Mouse (Mus musculus): ENCODE measurements around the gene Arf6. TPM values are rescaled to one million over a fixed set of nuclear protein-coding genes. Genes with fewer than 3 reads are reported as not detected.

Gene Arf6
- polyA plus RNA-seq, 1 experiment from 2014 or later = 50.6 TPM

DNA sequence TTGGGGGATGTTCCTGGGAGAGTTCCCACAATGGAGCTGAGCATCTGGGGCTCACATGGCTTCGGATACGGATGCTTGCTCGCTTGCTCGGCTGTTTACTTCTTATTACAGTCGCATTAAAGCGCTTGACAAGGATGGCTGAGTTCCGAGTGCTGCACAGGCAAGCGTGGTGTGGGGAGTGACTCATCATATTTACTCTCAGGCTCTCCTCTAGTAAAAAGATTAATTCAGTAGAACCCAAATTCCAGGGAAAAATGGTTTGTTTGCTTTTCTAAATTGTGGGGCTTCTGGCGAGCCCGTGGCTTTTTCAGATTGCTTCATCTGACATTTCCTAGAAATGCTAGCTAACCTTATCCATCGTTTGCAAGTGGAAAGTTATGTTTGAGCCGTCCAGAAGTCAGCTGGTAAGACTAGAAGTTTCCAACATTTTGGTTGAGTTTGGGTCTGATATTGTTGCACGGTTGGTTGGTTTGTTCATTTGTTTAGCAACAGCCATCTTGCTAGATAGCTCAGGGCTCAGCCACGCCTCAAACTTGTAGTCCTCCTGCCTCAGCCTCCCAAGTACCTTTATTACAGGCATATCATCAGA lies 47.2 kb downstream of the Arf6 start:
- no peaks in the 10 kb centered on the region for H3K9me3 ChIP-seq
- H3K36me3 ChIP-seq = no peaks in the 10 kb centered on the region
- peaks cover 3% of the 10 kb centered on the region; the same call in 1 of the 2 replicates for H3K4me1 ChIP-seq
- H3K9ac ChIP-seq = no peak overlapping the region
- H3K4me3 ChIP-seq = no peak overlapping the region
- no peak for ATAC-seq (ENCODE audit: borderline replicate concordance, extremely low read depth, low FRiP score, low TSS enrichment)
- H3K27ac ChIP-seq = no peak overlapping the region
- 60% methylated on average over 14 of the region's 14 CpGs for WGBS
- no peaks in the 10 kb centered on the region for H3K27me3 ChIP-seq
- no peak overlapping the region for H3K4me2 ChIP-seq

DNA sequence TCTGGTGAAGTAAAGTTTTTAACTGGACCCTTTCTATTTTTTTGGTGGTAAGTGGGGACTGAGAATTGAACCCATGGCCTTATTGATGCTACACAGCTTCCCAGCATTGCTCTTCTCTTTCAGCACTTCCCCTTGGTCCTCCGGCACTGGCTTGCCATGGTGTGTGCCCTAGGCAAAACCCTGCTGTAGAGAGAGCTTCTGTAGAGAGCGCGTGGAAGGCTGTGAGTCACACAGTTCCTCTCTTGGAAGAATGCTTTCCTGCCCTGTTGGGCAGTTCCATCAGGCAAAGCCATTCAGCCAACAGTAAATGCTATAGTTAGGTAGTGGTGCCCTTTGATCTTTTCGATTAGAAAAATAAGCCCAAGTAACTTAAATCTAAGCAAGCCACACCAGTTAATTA lies 47.7 kb downstream of the Arf6 start:
- no peak for ATAC-seq (ENCODE audit: borderline replicate concordance, extremely low read depth, low FRiP score, low TSS enrichment)
- Histone ChIP-seq H3K9ac (no peak overlapping the region), H3K9me3 (no peaks in the 10 kb centered on the region), H3K4me3 (no peak overlapping the region), H3K4me1 (peaks cover 6% of the 10 kb centered on the region), H3K27me3 (no peaks in the 10 kb centered on the region), H3K27ac (no peak overlapping the region), H3K4me2 (no peak overlapping the region), H3K36me3 (no peaks in the 10 kb centered on the region)
- 82% methylated on average over 4 of the region's 4 CpGs for WGBS

DNA sequence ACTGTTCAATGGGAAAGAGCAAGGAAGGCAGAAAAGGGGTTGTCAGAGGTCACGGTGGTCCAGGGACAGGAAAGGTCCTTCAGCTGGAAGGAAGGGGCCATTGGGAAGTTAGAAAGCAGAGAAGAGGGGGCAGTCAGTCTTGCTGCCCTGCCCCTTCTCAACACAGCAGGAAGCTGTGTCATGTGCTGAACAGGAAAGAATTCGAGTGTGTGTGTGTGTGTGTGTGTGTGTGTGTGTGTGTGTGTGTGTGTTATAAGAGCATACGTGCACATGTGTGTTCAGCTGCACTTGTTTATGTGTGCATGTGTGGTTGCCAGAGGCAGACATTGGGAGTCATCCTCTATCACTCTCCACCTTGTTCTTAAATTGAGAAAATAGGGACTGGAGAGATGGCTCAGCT lies 48.8 kb downstream of the Arf6 start:
- Histone ChIP-seq H3K27me3 (no peaks in the 10 kb centered on the region), H3K27ac (no peak overlapping the region), H3K4me1 (peaks cover 18% of the 10 kb centered on the region), H3K9me3 (no peaks in the 10 kb centered on the region), H3K9ac (no peak overlapping the region), H3K4me2 (no peak overlapping the region), H3K4me3 (no peak overlapping the region), H3K36me3 (no peaks in the 10 kb centered on the region)
- WGBS = 51% methylated on average over 3 of the region's 3 CpGs
- no peak for ATAC-seq (ENCODE audit: borderline replicate concordance, extremely low read depth, low FRiP score, low TSS enrichment)

DNA sequence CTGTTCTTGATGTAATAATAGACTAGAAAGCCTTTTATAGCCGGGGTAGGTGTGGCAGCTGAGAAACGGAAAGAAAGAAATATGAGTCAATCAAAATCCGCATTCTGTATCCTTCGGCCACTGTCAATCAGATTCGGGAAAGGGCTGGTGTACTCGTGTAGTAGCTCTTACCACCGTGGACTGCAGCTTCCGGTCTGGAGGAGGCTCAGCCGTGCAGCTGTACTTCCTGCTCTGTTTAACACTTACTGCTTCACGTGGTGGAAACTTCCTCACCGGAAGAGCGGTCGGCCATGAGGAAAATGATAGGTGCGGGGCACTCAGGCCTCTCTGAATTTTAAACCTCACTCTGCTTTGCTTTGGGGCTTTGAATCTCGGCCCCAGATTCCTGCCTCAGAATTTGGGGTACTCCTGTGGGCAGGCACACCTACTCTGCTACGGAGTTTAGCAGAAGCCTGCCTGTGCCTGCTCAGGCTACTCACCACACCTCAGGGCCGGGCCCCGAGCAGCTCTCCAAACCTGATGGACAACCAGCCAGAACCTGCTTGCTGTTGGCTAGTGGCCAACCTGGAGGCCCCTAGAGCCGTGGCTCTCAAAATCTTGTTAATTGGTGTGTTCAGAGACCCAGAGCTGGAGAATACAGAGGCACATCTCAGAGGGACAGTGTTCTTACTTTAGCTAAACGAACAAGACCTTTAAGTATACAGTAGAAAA lies 51.0 kb downstream of the Arf6 start:
- ATAC-seq (ENCODE audit: borderline replicate concordance, extremely low read depth, low FRiP score, low TSS enrichment) = peak; percentile 68
- Histone ChIP-seq H3K27ac (peak overlapping the region; percentile 13), H3K9ac (no peak overlapping the region), H3K4me2 (no peak overlapping the region; the same call in 1 of the 2 replicates), H3K9me3 (no peaks in the 10 kb centered on the region), H3K36me3 (no peaks in the 10 kb centered on the region), H3K4me3 (no peak overlapping the region), H3K4me1 (peaks cover 19% of the 10 kb centered on the region), H3K27me3 (no peaks in the 10 kb centered on the region)
- WGBS = 69% methylated on average over 20 of the region's 20 CpGs

Small RNA genes within 50 kb of the gene (microRNA-seq; reads per million reads assigned to microRNA genes)
- gene Gm47299 = not detected
- not detected for gene Gm47305

Other genes starting within 250 kb of the Arf6 start
- gene Rps29, start 213.0 kb upstream of the Arf6 start, polyA plus RNA-seq (2015; fragmentation: Nextera tagmentation; extraction: Ambion mirVana) = 1,555 and 1,613 TPM in 2 replicates
- gene Lrr1, start 203.3 kb upstream of the Arf6 start, polyA plus RNA-seq (2015; fragmentation: Nextera tagmentation; extraction: Ambion mirVana) = 27.9 and 29.1 TPM in 2 replicates
- gene Rpl36al, start 188.1 kb upstream of the Arf6 start, polyA plus RNA-seq (2015; fragmentation: Nextera tagmentation; extraction: Ambion mirVana) = 509 and 512 TPM in 2 replicates
- 56.7 and 58.2 TPM in 2 replicates for gene Mgat2, start 188.0 kb upstream of the Arf6 start, polyA plus RNA-seq (2015; fragmentation: Nextera tagmentation; extraction: Ambion mirVana)
- 35.0 and 35.5 TPM in 2 replicates for gene Gm49383, start 175.0 kb upstream of the Arf6 start, polyA plus RNA-seq (2015; fragmentation: Nextera tagmentation; extraction: Ambion mirVana)
- gene Dnaaf2, start 173.7 kb upstream of the Arf6 start, polyA plus RNA-seq (2015; fragmentation: Nextera tagmentation; extraction: Ambion mirVana) = 10.3 and 10.5 TPM in 2 replicates
- 30.5 and 34.4 TPM in 2 replicates for gene Gm49384, start 167.9 kb upstream of the Arf6 start, polyA plus RNA-seq (2015; fragmentation: Nextera tagmentation; extraction: Ambion mirVana)
- 33.5 and 36.3 TPM in 2 replicates for gene Pole2, start 144.0 kb upstream of the Arf6 start, polyA plus RNA-seq (2015; fragmentation: Nextera tagmentation; extraction: Ambion mirVana)
- gene Klhdc1, start 131.0 kb upstream of the Arf6 start, polyA plus RNA-seq (2015; fragmentation: Nextera tagmentation; extraction: Ambion mirVana) = 5.9 and 6.8 TPM in 2 replicates
- 124 and 131 TPM in 2 replicates for gene Klhdc2, start 75.5 kb upstream of the Arf6 start, polyA plus RNA-seq (2015; fragmentation: Nextera tagmentation; extraction: Ambion mirVana)
- 76.9 and 84.2 TPM in 2 replicates for gene Nemf, start 15.0 kb upstream of the Arf6 start, polyA plus RNA-seq (2015; fragmentation: Nextera tagmentation; extraction: Ambion mirVana)
- 1.8 and 1.9 TPM in 2 replicates for gene Gm9887, start 308 bp downstream of the Arf6 start, polyA plus RNA-seq (2015; fragmentation: Nextera tagmentation; extraction: Ambion mirVana)
- gene Vcpkmt, start 210.9 kb downstream of the Arf6 start, polyA plus RNA-seq (2015; fragmentation: Nextera tagmentation; extraction: Ambion mirVana) = 23.4 and 24.3 TPM in 2 replicates

Data from lung, embryonic 15.5 days (tissue).